Mouse (Mus musculus): ENCODE measurements at regions not wholly inside any gene's neighbourhood (a gene's known extent, or its start where the extent isn't known, plus 50 kb on each side); places are given as distances from the start of the nearest gene placed in this dataset.

GRCm38 (mm10) chr9:14215961-14216360 lies 58.9 kb upstream of the Sesn3 start:
- no peak overlapping the region for H3K4me3 ChIP-seq (ENCODE audit: low read depth, low read length)
- H3K4me2 ChIP-seq (replicated peaks; ENCODE audit: low read depth, low read length), result no peak overlapping the region
- 73% methylated on average over 5 of the region's 5 CpGs for WGBS
- ATAC-seq (ENCODE audit: insufficient number of reproducible peaks, insufficient read depth, low FRiP score, low read depth), result no peak
- no peaks in the 10 kb centered on the region for H3K36me3 ChIP-seq (ENCODE audit: control insufficient read depth, insufficient read depth, low read length)
- no peak overlapping the region for H3K9ac ChIP-seq (replicated peaks; ENCODE audit: low read depth, low read length)
- peaks cover 5% of the 10 kb centered on the region; the same call in 1 of the 2 replicates for H3K4me1 ChIP-seq (ENCODE audit: control insufficient read depth, insufficient read depth, low read length)
- no peaks in the 10 kb centered on the region for H3K9me3 ChIP-seq (ENCODE audit: control insufficient read depth, low read depth, low read length)
- no peaks in the 10 kb centered on the region for H3K27me3 ChIP-seq (ENCODE audit: control insufficient read depth, insufficient read depth, low read length)
- H3K27ac ChIP-seq (ENCODE audit: low read length), result no peak overlapping the region

GRCm38 (mm10) chr9:14222936-14223335 lies 51.9 kb upstream of the Sesn3 start:
- Histone ChIP-seq H3K9me3 (ENCODE audit: control insufficient read depth, low read depth, low read length) (no peaks in the 10 kb centered on the region), H3K27me3 (ENCODE audit: control insufficient read depth, insufficient read depth, low read length) (no peaks in the 10 kb centered on the region), H3K4me1 (ENCODE audit: control insufficient read depth, insufficient read depth, low read length) (no peaks in the 10 kb centered on the region), H3K4me2 (replicated peaks; ENCODE audit: low read depth, low read length) (no peak overlapping the region), H3K36me3 (ENCODE audit: control insufficient read depth, insufficient read depth, low read length) (no peaks in the 10 kb centered on the region), H3K9ac (replicated peaks; ENCODE audit: low read depth, low read length) (no peak overlapping the region), H3K27ac (ENCODE audit: low read length) (no peak overlapping the region), H3K4me3 (ENCODE audit: low read depth, low read length) (no peak overlapping the region)
- WGBS, result 21% methylated on average over 2 of the region's 2 CpGs
- no peak for ATAC-seq (ENCODE audit: insufficient number of reproducible peaks, insufficient read depth, low FRiP score, low read depth)
